Mouse (Mus musculus) neural tube, embryonic 13.5 days (tissue): Measurements from ENCODE around the gene Ankrd55. TPM values are rescaled to one million over a fixed set of nuclear protein-coding genes. Genes with fewer than 3 reads are reported as not detected.
"Not testable (repeated sequence)": the region's sequence is repeated elsewhere in the genome, so short reads cannot be mapped to it uniquely, and the experiment has no call there.

ENCODE experiments used
- ATAC-seq: fragments of 200-750 bp; cut with Nextera tagmentation; 2 replicates; pipeline ENCODE4 v1.8.0; 2017; ENCODE audit warnings: low read depth, mild to moderate bottlenecking, moderate TSS enrichment, moderate library complexity
- H3K27ac ChIP-seq: fragments of 300-500 bp; sonication (generic); replicated peaks from 2 replicates; pipeline ENCODE4 v1.5.1; 2015; ENCODE audit warnings: moderate library complexity, mild to moderate bottlenecking, inconsistent platforms
- H3K27me3 ChIP-seq: fragments of 300-500 bp; sonication (generic); 2 replicates; pipeline ENCODE4 v1.6.1; 2015; ENCODE audit warnings: mild to moderate bottlenecking, inconsistent platforms
- H3K36me3 ChIP-seq: fragments of 300-500 bp; sonication (generic); 2 replicates; pipeline ENCODE4 v1.6.1; 2015; ENCODE audit warnings: mild to moderate bottlenecking, inconsistent platforms
- H3K4me1 ChIP-seq: fragments of 300-500 bp; sonication (generic); replicated peaks from 2 replicates; pipeline ENCODE4 v1.6.1; 2015; ENCODE audit warnings: inconsistent platforms
- H3K4me2 ChIP-seq: fragments of 300-500 bp; sonication (generic); 2 replicates; pipeline ENCODE4 v1.6.1; 2015; ENCODE audit warnings: inconsistent platforms, mild to moderate bottlenecking, moderate library complexity
- H3K4me3 ChIP-seq: fragments of 300-500 bp; sonication (generic); 2 replicates; pipeline ENCODE4 v1.5.1; 2015; ENCODE audit warnings: mild to moderate bottlenecking, inconsistent platforms
- H3K9ac ChIP-seq: fragments of 300-500 bp; sonication (generic); 2 replicates; pipeline ENCODE4 v1.6.1; 2015; ENCODE audit warnings: moderate library complexity, mild to moderate bottlenecking, inconsistent platforms
- H3K9me3 ChIP-seq: fragments of 300-500 bp; sonication (generic); 2 replicates; pipeline ENCODE4 v1.6.1; 2016; ENCODE audit warnings: inconsistent platforms
- WGBS: fragments of 180-500 bp; shearing (Covaris S2); methylation state at CpG from one replicate; pipeline ENCODE4 v1.1.7; 2015; 5-methylcytosine and 5-hydroxymethylcytosine counted together
- polyA plus RNA-seq: library from polyadenylated mRNA; unstranded; fragments of >200 nt; fragmentation: Nextera tagmentation; extraction: Ambion mirVana; gene quantifications from 2 replicates; pipeline ENCODE4 v1.2.1, GENCODE M21; 2015

Gene Ankrd55
- polyA plus RNA-seq, 1 experiment from 2014 or later = 4.2 TPM

DNA sequence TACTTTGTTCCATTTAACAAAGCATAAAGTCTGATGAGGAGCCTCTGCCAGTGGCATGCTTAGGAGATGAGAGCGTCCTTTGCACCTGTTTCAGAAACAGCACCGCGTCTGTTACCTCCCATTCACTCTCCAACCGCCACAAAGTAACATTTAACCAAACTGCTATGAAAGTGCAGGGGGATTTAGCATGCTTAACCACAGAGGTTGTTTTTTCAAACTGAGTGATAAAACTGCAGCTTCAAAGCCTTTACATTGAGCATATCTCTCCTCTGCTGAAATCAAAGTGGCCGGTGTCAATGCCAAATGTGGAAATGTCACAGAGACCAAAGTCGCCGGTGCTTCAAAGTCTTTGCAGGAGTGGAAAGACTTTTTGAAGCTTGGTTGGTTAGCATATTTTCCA lies 136.4 kb downstream of the Ankrd55 start:
- no peak overlapping the region for H3K4me3 ChIP-seq
- no peaks in the 10 kb centered on the region for H3K9me3 ChIP-seq
- no peak overlapping the region for H3K27ac ChIP-seq
- H3K4me1 ChIP-seq = no peaks in the 10 kb centered on the region
- ATAC-seq = no peak
- no peaks in the 10 kb centered on the region for H3K36me3 ChIP-seq
- no peaks in the 10 kb centered on the region for H3K27me3 ChIP-seq
- WGBS = 95% methylated on average over 7 of the region's 7 CpGs
- no peak overlapping the region for H3K4me2 ChIP-seq
- H3K9ac ChIP-seq = no peak overlapping the region

GRCm38 (mm10) chr13:112425181-112425654 lies 137.0 kb downstream of the Ankrd55 start:
- no peak overlapping the region for H3K27ac ChIP-seq
- no peak for ATAC-seq
- H3K4me1 ChIP-seq = no peaks in the 10 kb centered on the region
- no peak overlapping the region for H3K4me2 ChIP-seq
- no peak overlapping the region for H3K4me3 ChIP-seq
- no peaks in the 10 kb centered on the region for H3K9me3 ChIP-seq
- H3K36me3 ChIP-seq = no peaks in the 10 kb centered on the region
- H3K27me3 ChIP-seq = no peaks in the 10 kb centered on the region
- 74% methylated on average over 8 of the region's 8 CpGs for WGBS
- H3K9ac ChIP-seq = no peak overlapping the region

- Histone ChIP-seq H3K9me3 (no peaks in the 10 kb centered on the region), H3K4me3 (no peak overlapping the region), H3K4me1 (no peaks in the 10 kb centered on the region), H3K4me2 (no peak overlapping the region), H3K36me3 (no peaks in the 10 kb centered on the region), H3K9ac (no peak overlapping the region), H3K27me3 (no peaks in the 10 kb centered on the region), H3K27ac (no peak overlapping the region)
- no peak for ATAC-seq
- WGBS = 75% methylated on average over 13 of the region's 13 CpGs
Observed at GRCm38 (mm10) chr13:112426265-112427135, 138.2 kb downstream of the Ankrd55 start.

DNA sequence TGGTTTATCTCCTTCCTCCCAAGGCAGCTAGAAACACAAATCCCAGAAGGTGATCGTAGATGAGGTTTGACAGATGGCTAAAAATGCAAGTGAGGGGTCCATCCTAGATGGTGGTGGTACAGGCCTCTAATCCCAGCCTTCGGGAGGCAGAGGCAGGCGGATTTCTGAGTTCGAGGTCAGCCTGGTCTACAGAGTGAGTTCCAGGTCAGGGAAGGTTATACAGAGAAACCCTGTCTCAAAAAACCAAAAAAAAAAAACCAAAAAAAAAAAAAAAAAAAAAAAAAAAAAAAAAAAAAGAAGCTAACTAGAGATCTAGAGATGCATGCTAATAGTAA lies 138.9 kb downstream of the Ankrd55 start:
- H3K27ac ChIP-seq, H3K4me1 ChIP-seq, H3K36me3 ChIP-seq, H3K27me3 ChIP-seq, ATAC-seq, H3K9ac ChIP-seq, H3K4me2 ChIP-seq, H3K9me3 ChIP-seq, H3K4me3 ChIP-seq: not testable (repeated sequence)
- 92% methylated on average over 4 of the region's 4 CpGs for WGBS

DNA sequence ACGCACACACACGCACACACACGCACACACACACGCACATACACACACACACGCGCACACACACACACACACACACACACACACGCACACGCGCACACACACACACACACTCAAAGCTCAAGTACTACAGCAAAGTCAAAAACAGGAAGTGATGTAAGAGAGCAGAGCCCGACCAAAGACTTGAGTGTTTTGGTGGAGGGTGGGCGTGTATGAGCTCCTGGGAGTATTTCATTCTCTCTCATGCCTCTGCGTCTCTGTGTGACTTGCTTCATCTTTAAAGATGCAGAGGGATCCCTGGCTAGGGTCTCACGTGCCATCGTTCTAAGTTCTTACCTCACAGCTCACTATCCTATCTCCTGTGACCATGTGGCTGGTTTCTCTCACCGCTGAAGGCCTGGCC lies 139.3 kb downstream of the Ankrd55 start:
- H3K4me3 ChIP-seq = no peak overlapping the region
- no peaks in the 10 kb centered on the region for H3K27me3 ChIP-seq
- no peak overlapping the region for H3K4me2 ChIP-seq
- no peak for ATAC-seq
- no peak overlapping the region for H3K27ac ChIP-seq
- no peak overlapping the region for H3K9ac ChIP-seq
- 87% methylated on average over 11 of the region's 15 CpGs for WGBS
- H3K36me3 ChIP-seq = no peaks in the 10 kb centered on the region
- H3K9me3 ChIP-seq = no peaks in the 10 kb centered on the region
- H3K4me1 ChIP-seq = no peaks in the 10 kb centered on the region

DNA sequence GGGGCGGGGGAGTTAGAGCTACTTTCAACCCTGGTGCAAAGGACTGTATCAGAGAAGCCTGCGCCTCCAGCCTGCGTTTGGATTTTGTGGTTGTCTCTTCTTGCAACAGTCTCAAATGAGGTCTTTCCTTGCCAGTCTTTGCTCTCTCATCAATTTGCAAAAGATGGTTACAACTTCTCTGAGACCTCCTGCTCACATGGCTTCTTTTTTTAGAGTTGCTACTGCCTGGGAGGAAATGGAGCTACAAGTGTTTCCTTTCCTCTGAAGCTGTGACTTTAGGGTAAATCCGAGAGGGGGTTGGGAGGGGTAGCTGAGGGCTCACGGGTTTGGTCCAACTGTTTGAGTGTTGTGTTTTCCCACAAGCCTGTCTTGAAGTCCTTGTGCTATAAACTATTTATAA lies 145.0 kb downstream of the Ankrd55 start:
- 73% methylated on average over 5 of the region's 5 CpGs for WGBS
- Histone ChIP-seq H3K27ac (no peak overlapping the region), H3K27me3 (no peaks in the 10 kb centered on the region), H3K9me3 (no peaks in the 10 kb centered on the region), H3K4me1 (no peaks in the 10 kb centered on the region), H3K4me3 (no peak overlapping the region), H3K9ac (no peak overlapping the region), H3K4me2 (no peak overlapping the region), H3K36me3 (no peaks in the 10 kb centered on the region)
- no peak for ATAC-seq

Other genes with a start within 250 kb of the Ankrd55 start
- gene Il6st, start 175.6 kb downstream of the Ankrd55 start, polyA plus RNA-seq = 26.5 and 29.4 TPM in 2 replicates